Mouse (Mus musculus): ENCODE measurements around the gene A430005L14Rik.

A430005L14Rik gene

DNA sequence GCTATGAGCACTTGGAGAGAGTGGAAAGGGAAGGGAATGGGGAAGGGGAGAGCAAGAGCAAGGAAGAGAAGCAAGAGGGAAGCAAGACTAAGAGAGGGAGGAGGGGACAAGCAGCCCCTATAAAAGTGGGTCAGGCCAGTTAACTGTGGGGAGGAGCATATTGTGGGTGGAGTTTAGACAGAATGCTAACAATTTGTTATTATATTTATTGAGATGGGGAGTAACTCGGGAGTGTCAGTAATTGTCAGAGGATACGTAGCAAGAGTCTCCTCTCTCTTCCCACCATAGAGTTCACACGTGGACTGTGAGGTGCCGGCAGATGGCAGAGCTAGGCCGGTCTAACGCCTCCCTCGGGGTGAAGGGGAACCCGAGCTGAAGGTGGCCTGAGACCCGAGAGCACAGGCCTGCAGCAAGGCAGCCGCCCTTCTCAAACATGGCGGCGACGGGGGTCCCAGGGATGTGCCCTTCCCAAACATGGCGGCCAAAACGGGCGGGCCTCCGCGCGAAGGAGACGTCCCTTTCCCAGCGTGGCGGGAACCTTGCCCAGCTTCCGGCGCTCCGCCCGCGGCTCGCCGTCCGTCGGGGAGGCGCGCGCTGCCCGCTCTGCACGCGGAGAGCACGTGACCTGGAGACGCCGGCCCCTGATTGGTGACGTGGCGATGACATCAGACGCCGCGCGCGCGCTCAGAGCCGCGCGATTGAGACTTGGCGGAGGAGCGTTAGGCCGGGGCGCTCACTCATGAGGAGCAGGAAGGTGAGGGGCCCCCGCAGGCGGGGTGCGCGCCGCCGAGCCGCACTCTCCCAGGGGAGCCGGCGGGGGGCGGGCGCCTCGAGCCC lies at the start of gene A430005L14Rik:
TSS of gene A430005L14Rik (plus strand) at position 669 of the 837 bp plus-strand sequence.
- DNase-seq (ENCODE audit: low read depth, low spot score): peak; percentile 98

DNA sequence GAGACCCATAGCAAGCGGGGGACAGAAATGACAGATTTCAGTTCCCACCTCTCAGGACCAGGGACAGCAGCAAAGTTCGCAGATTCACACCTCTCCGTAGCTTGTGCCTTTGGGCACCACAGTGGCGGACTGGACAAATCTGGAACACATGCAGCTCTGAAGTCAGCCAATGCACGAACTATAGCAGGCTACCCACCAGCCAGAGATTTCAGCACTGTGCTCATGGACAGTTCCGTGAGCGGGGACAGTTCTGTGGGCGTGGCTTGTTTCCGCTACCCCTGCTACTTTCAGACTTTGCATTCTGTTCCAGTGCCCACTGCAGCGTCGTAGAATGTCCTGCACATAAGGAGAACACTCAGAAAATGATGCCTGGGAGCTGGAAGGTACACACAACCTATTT lies 49.5 kb upstream of the A430005L14Rik start:
- no peak for DNase-seq (ENCODE audit: low read depth, low spot score)

DNA sequence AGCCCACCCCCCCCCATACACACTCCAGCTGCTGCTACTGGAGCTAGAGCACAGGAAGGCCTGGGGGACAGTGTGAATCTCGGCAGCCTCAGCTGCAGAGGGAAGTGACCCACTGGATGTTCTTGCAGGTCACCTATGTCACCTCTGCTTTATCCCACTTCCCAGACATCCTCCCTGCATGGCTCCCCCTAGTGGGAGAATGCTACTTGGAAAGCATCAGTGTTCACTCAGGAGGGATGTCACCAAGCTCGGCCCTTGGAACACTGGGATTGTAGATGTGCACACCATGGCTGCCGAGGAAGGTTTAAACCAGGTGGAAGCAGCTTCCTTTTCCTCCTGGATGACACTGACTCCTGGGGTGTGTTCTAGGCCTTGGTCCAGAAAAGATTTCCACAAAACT lies 43.4 kb upstream of the A430005L14Rik start:
- no peak for DNase-seq (ENCODE audit: low read depth, low spot score)

DNA sequence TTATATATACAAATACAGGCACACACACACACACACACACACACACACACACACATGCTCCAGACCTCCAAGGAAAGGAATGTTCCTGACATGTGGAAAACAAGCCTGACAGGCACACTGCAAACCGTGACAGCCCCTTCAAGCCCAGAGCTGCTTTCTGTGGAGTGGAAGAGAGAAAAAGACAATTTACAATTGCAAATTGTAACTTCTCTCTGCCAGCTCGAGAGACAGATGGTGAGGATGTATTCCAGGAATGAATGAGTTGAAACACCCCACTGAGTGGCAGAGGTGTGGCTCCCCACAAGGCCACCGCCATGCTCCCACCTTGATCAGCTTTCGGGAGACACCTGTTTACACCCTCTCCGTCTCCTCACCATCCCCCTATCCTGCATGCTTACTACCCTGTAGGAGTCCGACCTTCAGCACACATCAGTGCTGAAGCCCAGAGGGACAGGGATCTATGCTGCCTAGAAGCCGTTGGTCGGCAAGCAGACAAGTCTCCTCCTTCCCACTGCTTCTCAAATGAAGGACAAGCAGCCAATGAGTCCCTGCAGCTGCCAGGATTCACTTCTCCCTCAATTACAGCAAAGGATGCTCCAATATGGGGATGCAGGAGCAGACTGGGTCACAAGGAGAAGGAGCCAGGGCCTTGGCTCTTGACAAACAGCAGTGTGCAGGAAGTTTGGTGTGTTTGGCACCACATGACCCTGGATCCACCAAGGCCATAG lies 39.1 kb upstream of the A430005L14Rik start:
- DNase-seq (ENCODE audit: low read depth, low spot score): no peak

DNA sequence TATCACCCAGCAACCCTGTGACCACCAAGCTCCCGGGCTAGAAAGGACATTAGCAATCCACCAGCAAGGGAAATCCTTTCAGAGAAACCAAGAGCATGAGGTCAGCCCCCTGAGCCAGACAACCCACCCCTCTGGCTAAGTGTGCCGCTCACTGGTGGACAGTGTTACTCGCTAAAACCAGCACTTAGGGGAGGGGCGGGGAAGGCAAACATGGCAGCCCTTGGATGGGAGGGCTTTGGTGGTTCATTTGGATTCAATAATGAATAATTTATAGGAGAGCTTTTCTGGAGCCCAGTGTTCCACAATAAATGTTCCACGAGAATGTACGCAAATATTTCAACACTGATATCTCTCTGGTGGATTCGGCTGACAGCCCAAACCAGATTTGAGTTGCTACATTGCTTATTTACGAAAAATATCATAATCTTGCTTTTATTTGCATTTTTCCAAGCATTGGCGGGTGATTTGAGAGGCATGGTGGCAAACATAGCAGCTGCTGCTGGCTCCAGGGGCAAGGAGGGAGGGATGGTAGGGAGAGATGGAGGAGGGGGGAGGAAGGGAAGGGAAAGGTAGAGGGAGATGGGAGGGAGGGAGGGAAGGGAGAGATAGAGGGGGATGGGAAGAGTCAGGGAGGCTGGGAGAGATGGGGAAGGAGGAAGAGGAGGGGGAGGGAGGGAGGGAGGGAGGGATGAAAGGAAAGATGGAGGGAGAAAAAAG lies 36.4 kb upstream of the A430005L14Rik start:
- no peak for DNase-seq (ENCODE audit: low read depth, low spot score)

DNA sequence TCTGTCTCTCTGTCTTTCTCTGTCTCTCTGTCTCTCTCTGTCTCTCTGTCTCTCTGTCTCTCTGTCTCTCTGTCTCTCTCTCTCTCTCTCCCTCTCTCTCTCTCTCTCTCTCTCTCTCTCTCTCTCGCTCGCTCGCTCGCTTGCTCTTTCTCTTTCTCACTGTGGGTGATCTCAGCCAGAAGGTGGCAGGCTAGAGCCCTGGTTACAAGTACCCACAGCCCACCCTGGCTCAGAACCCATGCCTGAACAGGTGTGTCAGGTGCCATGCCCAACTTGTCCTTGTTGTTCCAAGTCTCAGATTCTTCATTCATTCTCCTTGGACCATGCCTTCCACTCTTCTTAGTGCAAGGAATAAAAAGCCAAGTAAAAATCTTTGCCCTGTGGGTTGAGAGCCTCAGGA lies 34.9 kb upstream of the A430005L14Rik start:
- DNase-seq (ENCODE audit: low read depth, low spot score): peak; percentile 28

DNA sequence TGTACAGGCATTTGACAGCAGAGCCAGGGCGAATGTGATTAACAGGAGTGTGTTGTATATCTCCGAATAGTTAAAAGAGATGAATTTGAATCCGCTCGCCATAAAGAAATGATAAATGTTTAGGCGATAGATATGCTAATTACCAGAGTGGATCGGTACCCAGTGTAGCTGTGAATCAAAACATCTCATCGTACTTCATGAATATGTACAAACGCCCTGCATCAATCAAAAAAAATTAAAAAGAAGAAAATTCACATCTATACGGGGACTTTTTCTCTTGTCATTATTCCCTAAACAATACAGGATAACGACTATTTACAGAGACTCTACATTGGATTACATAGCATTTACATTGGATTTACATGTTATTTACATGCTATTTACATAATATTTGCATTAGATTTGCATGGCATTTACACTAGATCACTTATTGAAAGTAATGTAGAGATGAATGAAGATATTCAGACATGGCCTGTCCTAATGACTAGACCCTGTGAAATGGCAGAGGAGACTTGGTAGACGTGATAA lies 28.2 kb upstream of the A430005L14Rik start:
- no peak for DNase-seq (ENCODE audit: low read depth, low spot score)

DNA sequence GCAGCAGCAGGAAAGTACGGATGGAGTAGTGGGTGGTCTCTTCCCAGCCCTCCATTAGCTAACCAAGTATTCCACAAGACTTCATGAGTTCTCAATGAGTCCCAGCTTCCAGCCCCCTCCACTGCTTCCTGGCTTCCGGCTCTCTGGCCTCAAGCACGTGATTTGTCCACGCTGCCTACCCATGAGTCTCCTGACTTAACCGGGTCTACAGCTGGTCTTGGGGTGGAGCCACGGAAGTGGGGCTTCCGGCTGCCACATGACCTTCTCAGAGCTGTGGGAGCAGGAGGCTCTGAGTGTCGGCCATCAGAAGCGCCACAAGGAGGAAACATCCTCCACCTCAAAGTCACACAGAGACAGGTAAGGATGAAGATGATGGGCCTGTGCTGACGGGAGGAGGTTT lies 27.6 kb upstream of the A430005L14Rik start:
- DNase-seq (ENCODE audit: low read depth, low spot score): no peak

DNA sequence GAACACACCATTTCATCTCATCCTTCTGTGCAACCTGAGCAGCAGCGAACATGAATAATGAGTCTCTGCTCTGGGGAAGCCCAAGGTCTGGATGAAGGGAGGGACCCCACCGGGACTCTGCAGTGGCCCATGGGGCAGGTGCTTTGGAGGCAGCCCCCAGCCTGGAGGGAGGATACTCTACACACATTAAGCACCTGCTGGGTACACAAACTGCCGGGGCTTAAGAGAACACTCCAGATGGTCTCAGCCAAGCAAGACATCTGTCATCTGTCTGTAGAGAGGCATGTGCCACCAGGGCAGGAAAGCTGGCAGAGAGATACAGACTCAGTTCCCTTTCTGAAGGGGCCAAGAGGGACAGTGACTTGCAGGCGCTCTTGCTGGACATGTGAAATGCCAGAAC lies 27.1 kb upstream of the A430005L14Rik start:
- DNase-seq (ENCODE audit: low read depth, low spot score): peak; percentile 6

DNA sequence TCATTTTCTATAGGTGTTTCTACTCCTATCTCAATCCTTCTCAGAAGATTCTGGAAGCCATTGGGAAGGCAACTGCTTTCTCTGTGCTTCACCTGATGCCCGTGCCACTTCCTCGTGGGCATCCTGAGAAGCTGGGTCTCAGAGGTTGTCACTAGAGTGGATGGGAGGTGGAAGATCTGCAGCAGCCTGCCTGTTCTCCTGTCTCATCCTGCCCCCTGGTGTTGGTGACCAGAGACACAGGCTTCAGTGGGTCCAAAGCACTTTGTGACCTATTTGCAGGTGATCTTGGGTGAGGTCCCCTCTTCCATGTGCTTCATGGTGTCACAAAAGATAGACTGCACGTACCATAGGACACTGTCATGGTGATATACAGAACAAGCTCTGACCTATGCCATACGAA lies 13.8 kb upstream of the A430005L14Rik start:
- DNase-seq (ENCODE audit: low read depth, low spot score): peak; percentile 41

DNA sequence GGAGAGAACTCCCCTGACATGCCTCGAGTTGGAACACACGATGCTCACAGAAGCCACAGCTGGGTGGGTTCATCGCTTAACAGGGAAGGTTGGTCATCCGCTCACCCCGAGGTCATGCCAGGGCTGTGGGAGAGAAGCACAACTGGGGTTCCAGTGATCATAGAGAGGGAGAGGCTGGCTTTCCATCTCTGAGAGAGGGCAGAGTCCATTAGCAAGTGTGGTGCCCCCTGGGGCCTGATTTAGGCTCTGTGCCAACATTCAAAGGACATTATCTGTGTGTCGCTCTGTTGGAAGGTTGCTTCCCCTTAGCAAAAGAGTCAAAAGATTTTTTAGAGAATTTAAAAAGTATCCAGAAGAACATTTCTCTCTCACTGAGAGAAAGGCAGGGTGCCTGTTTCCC lies 12.8 kb upstream of the A430005L14Rik start:
- DNase-seq (ENCODE audit: low read depth, low spot score): no peak

DNA sequence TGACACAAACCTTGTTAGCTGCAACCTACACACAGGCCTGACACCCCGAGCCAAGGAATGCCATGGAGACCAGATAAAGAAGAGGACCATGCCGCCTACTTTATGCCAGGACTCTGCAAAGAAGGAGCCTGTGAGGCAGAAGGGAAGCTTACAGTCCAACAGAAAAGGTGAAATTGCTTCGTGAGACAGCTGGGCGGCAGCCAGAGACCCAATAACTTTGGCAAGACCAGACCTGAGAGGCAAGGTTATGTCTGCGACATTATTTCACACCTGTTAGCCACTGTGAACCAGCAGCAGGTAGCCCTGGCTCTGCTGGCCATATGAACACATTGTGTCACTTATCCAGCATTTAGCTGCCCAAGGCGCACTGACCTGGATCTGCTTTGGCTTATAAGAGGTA lies 11.3 kb upstream of the A430005L14Rik start:
- no peak for DNase-seq (ENCODE audit: low read depth, low spot score)

DNA sequence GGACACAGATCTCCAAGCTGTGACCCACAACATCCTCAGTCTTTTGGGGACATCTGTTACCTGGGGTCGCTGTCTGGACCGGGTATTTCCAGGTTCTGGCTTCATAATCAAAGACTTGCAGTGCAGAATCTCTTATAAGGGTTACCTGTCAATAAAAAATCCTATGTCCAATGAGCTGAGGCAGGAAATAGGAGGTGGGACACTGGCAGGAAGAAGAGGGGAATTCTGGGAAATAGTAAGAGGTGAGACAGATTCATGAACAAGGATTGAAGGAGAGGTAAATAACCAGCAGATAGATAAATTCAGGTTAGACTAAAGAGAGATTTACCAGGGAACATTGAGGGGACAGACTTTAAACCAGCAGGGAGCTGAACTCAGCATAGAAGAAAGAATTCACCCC lies 6.7 kb upstream of the A430005L14Rik start:
- peak; percentile 16 for DNase-seq (ENCODE audit: low read depth, low spot score)

DNA sequence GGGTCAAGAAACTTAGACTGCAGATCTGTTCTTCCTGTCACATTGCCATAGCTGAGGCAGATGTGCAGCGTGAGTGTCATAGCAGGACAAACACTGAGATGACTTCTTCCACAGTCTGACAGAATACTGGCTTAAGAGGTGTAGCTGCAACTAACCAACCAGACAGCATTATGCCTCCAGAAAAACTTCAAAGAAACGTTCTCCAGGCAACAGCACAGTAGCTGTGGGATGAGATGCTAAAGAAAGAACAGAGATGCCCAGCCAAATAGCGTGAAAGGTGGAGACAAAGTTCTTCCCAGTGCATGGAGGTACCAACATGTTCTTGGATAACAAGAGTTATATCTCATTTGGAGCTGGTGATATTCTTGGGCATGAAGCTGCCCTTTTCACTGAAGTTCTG lies 5.9 kb upstream of the A430005L14Rik start:
- DNase-seq (ENCODE audit: low read depth, low spot score): no peak

DNA sequence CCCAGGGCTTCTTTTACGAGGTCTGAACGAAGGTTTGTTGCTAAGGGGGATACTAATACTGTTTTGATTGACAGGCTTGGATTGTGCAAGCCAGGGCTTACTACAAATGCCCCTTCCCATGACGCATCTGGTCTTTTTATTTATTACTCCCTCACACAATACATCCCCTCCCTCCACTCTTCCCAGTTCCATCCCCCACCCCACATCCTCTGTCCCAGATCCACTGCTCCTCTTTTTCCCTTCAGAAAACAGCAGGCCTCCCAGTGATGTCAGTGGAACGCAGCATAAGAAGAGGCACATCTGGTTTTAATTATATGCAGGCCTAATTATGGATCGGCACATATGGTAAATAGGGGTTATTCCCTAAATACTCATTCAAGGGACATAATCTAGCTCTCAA lies 5.3 kb upstream of the A430005L14Rik start:
- no peak for DNase-seq (ENCODE audit: low read depth, low spot score)

DNA sequence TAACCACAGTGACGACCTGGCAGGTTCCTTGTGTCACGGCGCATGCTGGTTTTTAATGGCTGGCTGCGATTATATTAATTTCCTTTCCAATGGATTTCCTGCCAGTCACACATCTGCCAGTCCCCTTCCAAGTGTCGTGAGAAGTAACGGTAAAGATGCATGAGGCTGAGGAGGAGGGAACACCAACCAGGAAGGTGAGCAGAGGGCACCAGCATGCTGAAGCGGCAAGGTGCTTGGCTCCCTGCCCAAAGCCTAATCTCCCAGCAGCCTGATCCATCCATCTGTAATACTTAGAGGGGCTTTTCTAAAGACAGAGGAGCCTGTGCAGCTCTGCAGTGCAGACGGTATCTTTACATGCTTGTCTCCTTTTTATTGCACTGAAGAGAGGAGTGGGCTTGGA lies 1.4 kb upstream of the A430005L14Rik start:
- DNase-seq (ENCODE audit: low read depth, low spot score): no peak

DNA sequence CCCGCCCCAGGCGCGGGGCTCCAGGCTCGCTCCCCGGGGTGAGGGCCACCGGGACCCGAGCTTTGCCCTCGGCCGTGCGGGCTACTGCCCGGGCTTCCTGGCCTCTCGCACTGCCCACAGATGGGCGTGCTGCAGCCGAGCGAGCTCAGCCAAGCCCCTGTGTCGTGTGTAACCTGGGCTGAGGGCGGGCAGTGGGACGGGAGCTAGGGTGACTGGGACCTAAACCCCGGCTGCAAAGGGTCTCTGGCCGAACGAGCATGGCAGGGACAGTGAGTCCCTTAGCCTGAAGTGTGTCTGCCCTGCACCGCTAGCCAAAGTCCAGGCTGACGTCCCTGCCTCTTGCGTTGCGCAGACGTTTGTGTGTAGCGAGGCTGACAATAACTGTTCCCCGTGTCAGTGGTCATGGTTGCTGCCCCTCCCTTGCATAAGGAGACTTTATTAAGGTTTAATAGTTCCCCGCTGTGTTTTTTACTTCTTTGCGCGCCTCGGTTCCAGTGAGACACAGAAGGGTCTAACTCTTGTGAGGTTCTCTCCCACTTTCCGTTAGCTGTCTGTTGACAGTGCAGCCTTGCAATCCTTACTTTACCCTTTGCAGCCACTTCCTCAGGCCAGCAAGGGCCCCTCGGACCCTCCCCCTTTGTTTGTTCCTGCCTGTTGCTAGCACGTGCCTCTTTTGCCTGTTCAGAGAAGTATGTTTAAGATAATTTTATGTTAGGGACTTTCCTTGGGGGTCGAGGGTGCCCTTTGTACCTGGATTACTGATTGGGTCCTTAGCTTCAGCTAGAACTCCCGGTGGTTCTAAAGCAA lies 610 bp downstream of the A430005L14Rik start:
- peak; percentile 79 for DNase-seq (ENCODE audit: low read depth, low spot score)

DNA sequence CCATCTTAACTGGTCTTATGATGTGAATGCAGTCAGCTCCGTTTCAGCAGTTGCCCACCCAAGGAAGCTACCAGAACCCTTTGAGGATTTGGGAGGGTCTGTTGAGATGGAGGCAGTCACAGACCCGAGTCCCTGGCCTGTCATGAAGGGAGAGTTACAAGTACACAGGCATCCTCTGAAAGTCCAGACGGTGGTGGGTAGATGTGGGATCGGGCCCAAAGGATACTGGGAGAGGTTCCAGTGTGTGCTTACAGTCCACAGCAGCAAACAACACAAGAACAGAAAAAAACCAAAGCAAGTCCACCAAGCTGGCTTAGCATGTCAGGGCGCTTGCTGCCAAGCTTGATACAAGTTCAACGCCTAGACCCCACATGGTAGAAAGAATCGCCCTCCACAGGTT lies 5.6 kb downstream of the A430005L14Rik start:
- DNase-seq (ENCODE audit: low read depth, low spot score): no peak

DNA sequence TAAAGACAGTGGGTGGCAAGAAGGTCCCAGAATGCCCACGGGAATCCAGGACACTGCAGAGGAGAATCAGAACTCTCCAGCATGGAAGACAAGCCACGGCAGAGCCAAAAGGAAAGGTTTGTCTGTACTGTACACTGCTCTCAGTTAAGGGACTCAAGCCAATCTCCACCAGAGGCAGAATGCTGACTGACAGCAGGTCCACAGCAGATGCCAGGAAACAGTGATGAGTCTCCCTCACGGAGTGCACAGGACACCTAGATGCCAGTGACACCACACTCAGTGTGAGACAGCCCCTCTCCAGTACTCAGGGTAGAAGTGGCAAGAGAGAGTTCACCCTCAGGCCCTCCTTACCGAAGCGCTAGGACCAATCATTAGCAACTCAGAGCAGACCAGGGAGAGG lies 9.6 kb downstream of the A430005L14Rik start:
- no peak for DNase-seq (ENCODE audit: low read depth, low spot score)

DNA sequence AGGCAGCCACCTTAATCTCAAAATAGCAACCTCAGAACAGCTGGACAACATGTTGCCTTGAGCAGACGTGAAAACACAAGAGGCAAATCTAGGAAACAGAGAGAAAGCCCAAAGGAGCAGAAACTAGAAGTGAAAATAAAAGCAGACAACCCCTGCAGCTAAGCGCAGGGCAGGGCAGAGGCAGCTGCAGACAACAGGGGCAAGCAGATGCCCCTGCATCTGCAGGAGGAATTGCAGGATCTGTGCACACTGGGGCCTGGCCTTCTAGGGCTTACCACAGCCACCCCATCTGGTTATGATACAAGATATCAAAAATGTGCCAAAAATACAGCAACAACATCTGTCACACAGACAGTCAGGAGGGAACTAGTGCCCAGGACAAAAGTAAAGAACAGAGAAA lies 10.5 kb downstream of the A430005L14Rik start:
- peak; percentile 74 for DNase-seq (ENCODE audit: low read depth, low spot score)

DNA sequence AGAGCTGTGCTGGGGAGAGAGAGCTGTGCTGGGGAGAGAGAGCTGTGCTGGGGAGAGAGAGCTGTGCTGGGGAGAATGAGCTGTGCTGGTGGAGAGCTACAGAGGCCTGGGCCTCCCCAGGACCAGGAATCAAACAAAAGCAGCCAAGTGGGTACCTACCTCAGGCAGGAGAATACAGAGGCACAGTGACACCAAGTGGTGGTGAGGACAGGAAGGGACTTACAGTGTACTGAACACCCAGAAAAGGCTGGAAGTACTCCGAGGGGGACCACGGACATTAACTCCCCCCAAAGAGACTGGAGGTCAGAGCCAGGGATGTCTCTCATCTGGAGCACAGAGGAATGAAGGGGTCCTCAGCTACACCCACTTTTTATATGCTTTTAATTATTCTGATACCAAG lies 11.0 kb downstream of the A430005L14Rik start:
- peak; percentile 40 for DNase-seq (ENCODE audit: low read depth, low spot score)

All from A20 (cell line).